Mouse (Mus musculus): ENCODE measurements around the gene Oxt.

- TF ChIP-seq GATA1 (IDR thresholded peaks at IDR 0.05; ENCODE audit: borderline replicate concordance, low read length) = no peak
- no peak for TF ChIP-seq FLI1 (IDR thresholded peaks at IDR 0.05; ENCODE audit: low read length)
Measured at GRCm38 (mm10) chr2:130597601-130598010, 21.6 kb downstream of the Oxt start.
